Mouse (Mus musculus) megakaryocyte, embryonic 14.5 days (primary cell): ENCODE results near the gene Olfr556.

Experiments used
- FLI1 ChIP-seq: IDR thresholded peaks from 2 replicates; pipeline ENCODE4 v1.6.1; 2012; ENCODE audit warnings: low read length, inconsistent platforms, mixed read lengths
- GATA1 ChIP-seq: IDR thresholded peaks from 3 replicates; pipeline ENCODE4 v1.6.1; 2012; ENCODE audit warnings: mixed read lengths, low read length, inconsistent platforms, borderline replicate concordance

DNA sequence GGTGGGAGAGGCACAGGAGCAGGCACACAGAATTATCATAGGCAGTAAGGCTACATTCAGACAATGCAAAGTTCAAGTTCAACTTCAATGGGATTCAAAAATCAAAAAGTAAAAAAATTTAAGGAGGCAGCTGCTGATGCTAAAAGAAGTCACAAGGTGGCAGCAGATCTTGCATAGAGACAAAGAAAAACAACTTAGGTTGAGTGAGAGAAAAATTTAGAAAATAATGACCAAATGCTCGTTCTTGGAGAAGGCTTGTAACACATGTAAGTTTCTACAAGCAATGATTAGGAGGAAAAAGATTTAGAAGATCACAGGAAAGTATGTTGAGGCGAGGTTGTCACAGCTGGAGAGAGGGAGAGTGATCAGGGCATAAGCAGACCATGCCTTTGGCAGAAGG, 679 bp downstream of the Olfr556 start:
- no peak for TF ChIP-seq GATA1
- TF ChIP-seq FLI1, result no peak
